Mouse (Mus musculus): Measurements from ENCODE around the gene Gm36079.
"Not testable (repeated sequence)": the region's sequence is repeated elsewhere in the genome, so short reads cannot be mapped to it uniquely, and the experiment has no call there.

DNA sequence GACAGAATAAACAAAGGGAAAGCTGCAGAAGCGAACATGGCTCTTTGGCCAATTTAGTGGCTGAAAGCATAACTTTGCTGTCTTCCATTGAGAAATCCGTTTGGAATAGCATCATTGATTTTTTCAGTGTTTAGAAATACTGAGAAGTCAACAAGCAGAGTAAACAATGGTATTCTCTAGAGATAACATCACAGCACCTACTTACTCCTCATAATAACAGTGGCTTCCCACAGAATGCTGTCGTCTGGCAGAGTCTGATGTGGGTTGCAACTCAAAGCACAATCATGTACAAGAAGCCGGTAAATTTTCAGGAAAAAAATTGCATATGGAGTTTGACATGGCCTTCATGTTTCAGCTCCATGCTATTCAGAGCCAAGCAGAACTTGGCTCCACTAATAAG lies 1.2 kb downstream of the Gm36079 start:
- not testable (repeated sequence) for TF ChIP-seq POLR2A (IDR thresholded peaks at IDR 0.05; ENCODE audit: low read depth, low read length); CTCF (conservative IDR thresholded peaks at IDR 0.05; ENCODE audit: insufficient read depth, insufficient read length, low read depth, low read length)

Measured in kidney, adult 2 months (tissue).